Mouse (Mus musculus): Measurements from ENCODE around the gene Pbld1. TPM values are rescaled to one million over a fixed set of nuclear protein-coding genes. Genes with fewer than 3 reads are reported as not detected.

The Pbld1 gene
- total and polyA plus RNA-seq, 2 experiments from 2014 or later, result 0.27 TPM; not detected in 1

DNA sequence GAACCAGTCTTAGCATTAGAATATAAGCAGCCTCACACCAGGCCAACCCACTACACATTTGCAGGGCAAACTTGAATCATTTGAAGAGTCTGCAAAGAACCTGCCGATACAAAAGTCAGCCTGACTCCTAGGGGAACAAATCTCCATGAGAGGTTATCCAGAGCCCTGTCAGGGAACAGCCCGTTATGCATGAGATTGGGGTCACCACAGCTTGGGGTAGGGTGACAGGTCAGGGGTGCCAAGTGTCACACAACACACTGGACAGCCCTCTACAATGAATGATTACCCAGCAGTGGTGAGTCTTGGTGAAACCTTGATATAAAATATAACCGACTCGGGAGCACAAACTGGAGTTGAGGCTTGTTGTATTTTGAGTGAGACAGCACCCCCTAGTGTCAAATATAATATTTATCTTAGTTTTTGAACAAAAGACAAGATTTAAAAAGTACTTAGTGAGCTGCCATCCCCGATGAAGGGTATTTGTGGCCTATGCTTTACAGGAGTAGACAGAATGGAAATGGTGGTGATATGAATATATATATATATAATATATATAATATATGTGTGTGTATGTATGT lies 53.2 kb downstream of the Pbld1 start:
- no peaks in the 10 kb centered on the region for H3K36me3 ChIP-seq (ENCODE audit: insufficient read depth)
- no peaks in the 10 kb centered on the region for H3K27me3 ChIP-seq (ENCODE audit: insufficient read depth, low read length)
- H3K27ac ChIP-seq (ENCODE audit: low read depth, low read length), result no peak overlapping the region
- no peaks in the 10 kb centered on the region for H3K4me1 ChIP-seq (ENCODE audit: insufficient read depth)
- 40% methylated on average over 5 of the region's 5 CpGs for WGBS
- DNase-seq (peak; percentile 20), ATAC-seq (0 out of 2 replicates have a peak, but pooled peaks have one; percentile 16)
- H3K4me2 ChIP-seq (ENCODE audit: low read depth), result no peak overlapping the region
- H3K9me3 ChIP-seq (ENCODE audit: low read length), result no peaks in the 10 kb centered on the region
- no peak overlapping the region for H3K4me3 ChIP-seq (ENCODE audit: low read depth, low read length)
- peak; percentile 52 for TF ChIP-seq CTCF (IDR thresholded peaks at IDR 0.05; ENCODE audit: low read depth)
- H3K9ac ChIP-seq, result no peak overlapping the region

DNA sequence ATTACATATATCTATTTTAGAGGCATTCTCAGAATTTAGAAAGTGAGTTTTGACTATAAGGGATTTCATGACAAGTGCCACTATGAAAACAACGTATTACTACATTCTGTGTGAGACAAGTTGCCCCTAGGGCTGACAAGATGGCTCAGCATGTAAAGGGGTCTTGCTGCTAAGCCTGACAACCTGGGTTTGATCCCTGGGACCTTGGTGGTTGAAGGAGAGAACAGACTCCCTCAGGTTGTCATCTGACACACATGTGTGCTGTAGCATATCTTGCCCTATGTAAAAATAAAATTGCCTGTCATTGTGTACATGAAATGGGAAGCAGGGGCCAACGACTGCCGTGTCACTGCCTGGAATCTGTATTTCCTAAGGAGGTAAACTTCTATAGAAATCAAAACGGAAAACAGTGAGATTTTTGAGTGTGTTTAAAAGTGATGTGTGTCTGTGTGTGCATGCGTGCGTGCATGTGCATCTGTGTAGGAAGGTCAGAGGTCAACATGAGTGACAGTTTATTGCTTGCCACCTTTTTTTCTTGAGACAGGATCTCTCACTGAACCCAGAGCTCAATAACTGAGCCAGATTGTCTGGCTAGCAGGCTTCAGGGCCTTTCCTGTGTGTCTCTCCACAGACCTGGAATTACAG lies 53.9 kb downstream of the Pbld1 start:
- H3K4me1 ChIP-seq (ENCODE audit: insufficient read depth), result no peaks in the 10 kb centered on the region
- DNase-seq, result no peak
- H3K4me2 ChIP-seq (ENCODE audit: low read depth), result no peak overlapping the region
- H3K27ac ChIP-seq (ENCODE audit: low read depth, low read length), result no peak overlapping the region
- H3K36me3 ChIP-seq (ENCODE audit: insufficient read depth), result no peaks in the 10 kb centered on the region
- H3K9me3 ChIP-seq (ENCODE audit: low read length), result no peaks in the 10 kb centered on the region
- TF ChIP-seq CTCF (IDR thresholded peaks at IDR 0.05; ENCODE audit: low read depth), result no peak
- WGBS, result 86% methylated on average over 6 of the region's 6 CpGs
- ATAC-seq, result no peak
- H3K9ac ChIP-seq, result no peak overlapping the region
- H3K27me3 ChIP-seq (ENCODE audit: insufficient read depth, low read length), result no peaks in the 10 kb centered on the region
- no peak overlapping the region for H3K4me3 ChIP-seq (ENCODE audit: low read depth, low read length)

GRCm38 (mm10) chr10:63115881-63116280 lies 55.9 kb downstream of the Pbld1 start:
- no peaks in the 10 kb centered on the region for H3K4me1 ChIP-seq (ENCODE audit: insufficient read depth)
- 87% methylated on average over 15 of the region's 15 CpGs for WGBS
- DNase-seq (no peak), ATAC-seq (no peak)
- no peak overlapping the region for H3K27ac ChIP-seq (ENCODE audit: low read depth, low read length)
- no peak overlapping the region for H3K4me2 ChIP-seq (ENCODE audit: low read depth)
- no peaks in the 10 kb centered on the region for H3K27me3 ChIP-seq (ENCODE audit: insufficient read depth, low read length)
- no peak for TF ChIP-seq CTCF (IDR thresholded peaks at IDR 0.05; ENCODE audit: low read depth)
- H3K9me3 ChIP-seq (ENCODE audit: low read length), result no peaks in the 10 kb centered on the region
- no peak overlapping the region for H3K9ac ChIP-seq
- no peaks in the 10 kb centered on the region for H3K36me3 ChIP-seq (ENCODE audit: insufficient read depth)
- no peak overlapping the region for H3K4me3 ChIP-seq (ENCODE audit: low read depth, low read length)

DNA sequence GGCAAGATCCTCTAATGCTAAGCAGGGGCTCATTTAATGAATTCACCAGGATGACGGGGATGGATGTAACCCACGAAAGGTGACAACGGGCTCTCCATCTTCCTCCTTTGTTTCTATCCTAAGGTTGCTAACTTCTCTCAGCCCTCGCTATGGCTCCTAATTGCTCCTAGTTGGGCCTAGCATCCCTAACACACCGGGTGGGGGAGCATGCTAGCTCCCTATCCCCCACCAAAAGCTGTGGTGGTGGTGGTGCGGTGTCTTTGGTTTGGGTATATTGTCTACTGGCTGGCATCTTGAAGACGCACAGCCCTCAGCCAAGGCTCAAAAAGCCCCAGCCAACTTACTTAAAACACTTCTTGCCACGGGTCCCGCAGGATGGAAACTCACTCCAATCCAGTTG lies 56.4 kb downstream of the Pbld1 start:
- Histone ChIP-seq H3K27me3 (ENCODE audit: insufficient read depth, low read length) (no peaks in the 10 kb centered on the region), H3K36me3 (ENCODE audit: insufficient read depth) (no peaks in the 10 kb centered on the region), H3K4me1 (ENCODE audit: insufficient read depth) (no peaks in the 10 kb centered on the region), H3K9ac (no peak overlapping the region), H3K27ac (ENCODE audit: low read depth, low read length) (no peak overlapping the region), H3K4me2 (ENCODE audit: low read depth) (no peak overlapping the region), H3K9me3 (ENCODE audit: low read length) (no peaks in the 10 kb centered on the region), H3K4me3 (ENCODE audit: low read depth, low read length) (no peak overlapping the region)
- WGBS, result 91% methylated on average over 9 of the region's 9 CpGs
- no peak for ATAC-seq
- no peak for DNase-seq
- TF ChIP-seq CTCF (IDR thresholded peaks at IDR 0.05; ENCODE audit: low read depth), result no peak

DNA sequence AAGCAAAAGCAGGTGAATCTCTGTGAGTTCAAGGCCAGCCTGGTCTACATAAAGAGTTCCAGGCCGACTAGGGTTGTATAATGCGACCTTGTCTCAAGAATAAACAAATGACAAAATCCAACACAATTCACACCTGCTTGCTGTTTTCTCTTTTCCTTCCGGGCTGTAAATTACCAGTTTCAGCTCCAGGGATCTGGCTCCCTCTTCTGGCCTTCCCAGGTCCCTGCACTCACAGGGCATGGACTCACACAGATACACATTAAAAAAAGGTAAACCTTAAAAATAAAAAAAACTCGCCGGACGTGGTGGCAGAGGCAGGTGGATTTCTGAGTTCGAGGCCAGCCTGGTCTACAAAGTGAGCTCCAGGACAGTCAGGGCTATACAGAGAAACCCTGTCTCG lies 57.6 kb downstream of the Pbld1 start:
- Histone ChIP-seq H3K9ac (no peak overlapping the region), H3K27ac (ENCODE audit: low read depth, low read length) (no peak overlapping the region), H3K4me1 (ENCODE audit: insufficient read depth) (no peaks in the 10 kb centered on the region), H3K9me3 (ENCODE audit: low read length) (no peaks in the 10 kb centered on the region), H3K27me3 (ENCODE audit: insufficient read depth, low read length) (no peaks in the 10 kb centered on the region), H3K36me3 (ENCODE audit: insufficient read depth) (no peaks in the 10 kb centered on the region), H3K4me2 (ENCODE audit: low read depth) (no peak overlapping the region), H3K4me3 (ENCODE audit: low read depth, low read length) (no peak overlapping the region)
- TF ChIP-seq CTCF (IDR thresholded peaks at IDR 0.05; ENCODE audit: low read depth), result 0 out of 2 replicates have a peak, but pooled peaks have one; percentile 7
- DNase-seq (no peak), ATAC-seq (no peak)
- 95% methylated on average over 8 of the region's 8 CpGs for WGBS

- H3K9me3 ChIP-seq (ENCODE audit: low read length), result no peaks in the 10 kb centered on the region
- no peaks in the 10 kb centered on the region for H3K4me1 ChIP-seq (ENCODE audit: insufficient read depth)
- 79% methylated on average over 14 of the region's 14 CpGs for WGBS
- no peak for DNase-seq
- H3K4me3 ChIP-seq (ENCODE audit: low read depth, low read length), result no peak overlapping the region
- H3K36me3 ChIP-seq (ENCODE audit: insufficient read depth), result no peaks in the 10 kb centered on the region
- H3K4me2 ChIP-seq (ENCODE audit: low read depth), result no peak overlapping the region
- H3K9ac ChIP-seq, result no peak overlapping the region
- TF ChIP-seq CTCF (IDR thresholded peaks at IDR 0.05; ENCODE audit: low read depth), result no peak
- H3K27me3 ChIP-seq (ENCODE audit: insufficient read depth, low read length), result no peaks in the 10 kb centered on the region
- H3K27ac ChIP-seq (ENCODE audit: low read depth, low read length), result no peak overlapping the region
- no peak for ATAC-seq
Observed at GRCm38 (mm10) chr10:63119916-63120315, 60.0 kb downstream of the Pbld1 start.

DNA sequence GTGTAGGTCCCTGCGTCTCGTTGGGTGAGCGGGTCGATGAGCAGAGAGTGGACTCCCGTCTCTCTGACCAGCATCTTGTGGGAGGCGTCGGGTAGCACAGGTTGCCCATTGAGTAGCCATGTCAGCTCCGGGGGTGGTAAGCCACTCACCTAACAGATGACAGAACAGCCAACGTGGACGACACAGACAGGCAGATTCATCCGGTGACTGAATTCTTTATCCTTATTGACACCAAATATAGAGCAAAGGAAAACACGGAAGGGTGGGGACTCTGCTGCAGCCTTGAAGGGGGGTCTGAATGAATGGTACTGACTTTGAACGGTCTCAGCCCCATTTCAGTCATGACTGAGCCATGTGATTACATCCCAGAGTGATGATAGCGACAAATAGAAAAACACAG lies 62.0 kb downstream of the Pbld1 start:
- H3K4me1 ChIP-seq (ENCODE audit: insufficient read depth), result no peaks in the 10 kb centered on the region
- no peak overlapping the region for H3K4me2 ChIP-seq (ENCODE audit: low read depth)
- no peak for ATAC-seq
- no peak for TF ChIP-seq CTCF (IDR thresholded peaks at IDR 0.05; ENCODE audit: low read depth)
- WGBS, result 86% methylated on average over 14 of the region's 14 CpGs
- H3K4me3 ChIP-seq (ENCODE audit: low read depth, low read length), result no peak overlapping the region
- H3K9ac ChIP-seq, result no peak overlapping the region
- DNase-seq, result no peak
- no peaks in the 10 kb centered on the region for H3K9me3 ChIP-seq (ENCODE audit: low read length)
- no peaks in the 10 kb centered on the region for H3K36me3 ChIP-seq (ENCODE audit: insufficient read depth)
- H3K27me3 ChIP-seq (ENCODE audit: insufficient read depth, low read length), result no peaks in the 10 kb centered on the region
- H3K27ac ChIP-seq (ENCODE audit: low read depth, low read length), result no peak overlapping the region
